Mouse (Mus musculus) midbrain, embryonic 11.5 days (tissue): ENCODE measurements at regions not wholly inside any gene's neighbourhood (a gene's known extent, or its start where the extent isn't known, plus 50 kb on each side); places are given as distances from the start of the nearest gene placed in this dataset.

Experiments used
- ATAC-seq: fragments of 200-750 bp; cut with Nextera tagmentation; 2 replicates; pipeline ENCODE4 v1.8.0; 2017; ENCODE audit warnings: moderate TSS enrichment, moderate library complexity; ENCODE audit not compliant: low FRiP score
- DNase-seq: peaks from one replicate; pipeline ENCODE4 v3.0.0; 2015; ENCODE audit warnings: low spot score; ENCODE audit errors: missing footprints
- H3K27ac ChIP-seq: fragments of 300-500 bp; sonication (generic); 2 replicates; pipeline ENCODE4 v1.5.1; 2014; ENCODE audit warnings: low read depth, low read length
- H3K27me3 ChIP-seq: fragments of 300-500 bp; sonication (generic); 2 replicates; pipeline ENCODE4 v1.6.1; 2014; ENCODE audit warnings: mild to moderate bottlenecking, low read length, moderate library complexity, mixed read lengths; ENCODE audit not compliant: control insufficient read depth, insufficient read depth
- H3K36me3 ChIP-seq: fragments of 300-500 bp; sonication (generic); 2 replicates; pipeline ENCODE4 v1.6.1; 2014; ENCODE audit warnings: mild to moderate bottlenecking, low read length, moderate library complexity, mixed read lengths; ENCODE audit not compliant: control insufficient read depth, insufficient read depth
- H3K4me1 ChIP-seq: fragments of 300-500 bp; sonication (generic); 2 replicates; pipeline ENCODE4 v1.6.1; 2014; ENCODE audit warnings: low read length; ENCODE audit not compliant: control insufficient read depth, insufficient read depth
- H3K4me2 ChIP-seq: fragments of 300-500 bp; sonication (generic); 2 replicates; pipeline ENCODE4 v1.6.1; 2014; ENCODE audit warnings: mild to moderate bottlenecking, moderate library complexity
- H3K4me3 ChIP-seq: fragments of 300-500 bp; sonication (generic); 2 replicates; pipeline ENCODE4 v1.5.1; 2014; ENCODE audit warnings: low read depth, low read length
- H3K9ac ChIP-seq: fragments of 300-500 bp; sonication (generic); 2 replicates; pipeline ENCODE4 v1.6.1; 2014; ENCODE audit warnings: low read length
- H3K9me3 ChIP-seq: fragments of 300-500 bp; sonication (generic); 2 replicates; pipeline ENCODE4 v1.6.1; 2016; ENCODE audit warnings: low read length; ENCODE audit not compliant: control insufficient read depth
- WGBS: fragments of 180-500 bp; shearing (Covaris S2); extraction: QIAGEN DNeasy Blood & Tissue Kit; methylation state at CpG from one replicate; pipeline ENCODE4 v1.1.7; 2014; 5-methylcytosine and 5-hydroxymethylcytosine counted together

- Histone ChIP-seq H3K27ac (no peak overlapping the region), H3K9ac (no peak overlapping the region), H3K27me3 (no peaks in the 10 kb centered on the region), H3K36me3 (no peaks in the 10 kb centered on the region), H3K4me1 (no peaks in the 10 kb centered on the region), H3K4me3 (no peak overlapping the region), H3K4me2 (no peak overlapping the region), H3K9me3 (no peaks in the 10 kb centered on the region)
- ATAC-seq (no peak), DNase-seq (no peak)
These were observed 797.1 kb upstream of the Slit2 start for GRCm38 (mm10) chr5:47185868-47186267.

GRCm38 (mm10) chr5:47202164-47202914, 780.6 kb upstream of the Slit2 start:
- WGBS: 82% methylated on average over 3 of the region's 3 CpGs
- DNase-seq (no peak), ATAC-seq (no peak)
- H3K36me3 ChIP-seq: no peaks in the 10 kb centered on the region
- H3K9ac ChIP-seq: no peak overlapping the region
- no peaks in the 10 kb centered on the region for H3K27me3 ChIP-seq
- H3K9me3 ChIP-seq: no peaks in the 10 kb centered on the region
- no peak overlapping the region for H3K4me2 ChIP-seq
- no peak overlapping the region for H3K27ac ChIP-seq
- H3K4me1 ChIP-seq: no peaks in the 10 kb centered on the region
- no peak overlapping the region for H3K4me3 ChIP-seq

GRCm38 (mm10) chr5:47202915-47203296, 780.0 kb upstream of the Slit2 start:
- no peaks in the 10 kb centered on the region for H3K4me1 ChIP-seq
- no peaks in the 10 kb centered on the region for H3K36me3 ChIP-seq
- no peaks in the 10 kb centered on the region for H3K9me3 ChIP-seq
- no peak overlapping the region for H3K4me3 ChIP-seq
- no peak for DNase-seq
- ATAC-seq: no peak
- no peak overlapping the region for H3K27ac ChIP-seq
- no peak overlapping the region for H3K9ac ChIP-seq
- 84% methylated on average over 1 of the region's 1 CpGs for WGBS
- H3K4me2 ChIP-seq: no peak overlapping the region
- H3K27me3 ChIP-seq: no peaks in the 10 kb centered on the region

- no peaks in the 10 kb centered on the region for H3K4me1 ChIP-seq
- no peaks in the 10 kb centered on the region for H3K36me3 ChIP-seq
- no peak for DNase-seq
- 3% methylated on average over 1 of the region's 1 CpGs for WGBS
- no peak overlapping the region for H3K9ac ChIP-seq
- peak; percentile 42 for ATAC-seq
- H3K9me3 ChIP-seq: no peaks in the 10 kb centered on the region
- no peak overlapping the region for H3K4me3 ChIP-seq
- no peaks in the 10 kb centered on the region for H3K27me3 ChIP-seq
- no peak overlapping the region for H3K27ac ChIP-seq
- H3K4me2 ChIP-seq: no peak overlapping the region
These were observed 772.4 kb upstream of the Slit2 start for GRCm38 (mm10) chr5:47210542-47210941.

GRCm38 (mm10) chr5:47215421-47215820, 767.5 kb upstream of the Slit2 start:
- H3K4me2 ChIP-seq: no peak overlapping the region
- H3K9me3 ChIP-seq: no peaks in the 10 kb centered on the region
- no peaks in the 10 kb centered on the region for H3K27me3 ChIP-seq
- H3K4me3 ChIP-seq: no peak overlapping the region
- no peak overlapping the region for H3K27ac ChIP-seq
- DNase-seq (no peak), ATAC-seq (no peak)
- no peaks in the 10 kb centered on the region for H3K36me3 ChIP-seq
- no peak overlapping the region for H3K9ac ChIP-seq
- H3K4me1 ChIP-seq: no peaks in the 10 kb centered on the region

- no peaks in the 10 kb centered on the region for H3K4me1 ChIP-seq
- DNase-seq: no peak
- ATAC-seq: no peak
- no peak overlapping the region for H3K4me2 ChIP-seq
- H3K36me3 ChIP-seq: no peaks in the 10 kb centered on the region
- H3K27me3 ChIP-seq: no peaks in the 10 kb centered on the region
- 88% methylated on average over 1 of the region's 1 CpGs for WGBS
- H3K9ac ChIP-seq: no peak overlapping the region
- no peak overlapping the region for H3K27ac ChIP-seq
- no peaks in the 10 kb centered on the region for H3K9me3 ChIP-seq
- H3K4me3 ChIP-seq: no peak overlapping the region
These were observed 757.7 kb upstream of the Slit2 start for GRCm38 (mm10) chr5:47225247-47225646.

GRCm38 (mm10) chr5:47236094-47236493, 746.8 kb upstream of the Slit2 start:
- Histone ChIP-seq H3K9ac (no peak overlapping the region), H3K4me2 (no peak overlapping the region), H3K4me1 (no peaks in the 10 kb centered on the region), H3K36me3 (no peaks in the 10 kb centered on the region), H3K27ac (no peak overlapping the region), H3K27me3 (no peaks in the 10 kb centered on the region), H3K4me3 (no peak overlapping the region), H3K9me3 (no peaks in the 10 kb centered on the region; the same call in 1 of the 2 replicates)
- DNase-seq (no peak), ATAC-seq (no peak)
- WGBS: 92% methylated on average over 1 of the region's 1 CpGs

- ATAC-seq: 0 out of 2 replicates have a peak, but pooled peaks have one; percentile 33
- WGBS: 93% methylated on average over 2 of the region's 2 CpGs
- no peaks in the 10 kb centered on the region for H3K36me3 ChIP-seq
- H3K27ac ChIP-seq: no peak overlapping the region
- no peak overlapping the region for H3K4me2 ChIP-seq
- H3K9me3 ChIP-seq: no peaks in the 10 kb centered on the region; the same call in 1 of the 2 replicates
- no peak for DNase-seq
- H3K27me3 ChIP-seq: no peaks in the 10 kb centered on the region
- H3K9ac ChIP-seq: no peak overlapping the region
- no peaks in the 10 kb centered on the region for H3K4me1 ChIP-seq
- H3K4me3 ChIP-seq: no peak overlapping the region
These were observed 742.9 kb upstream of the Slit2 start for GRCm38 (mm10) chr5:47240060-47240459.

GRCm38 (mm10) chr5:47240586-47240985, 742.4 kb upstream of the Slit2 start:
- no peak overlapping the region for H3K27ac ChIP-seq
- no peak overlapping the region for H3K9ac ChIP-seq
- H3K4me3 ChIP-seq: no peak overlapping the region
- H3K36me3 ChIP-seq: no peaks in the 10 kb centered on the region
- WGBS: 89% methylated on average over 7 of the region's 7 CpGs
- ATAC-seq (no peak), DNase-seq (no peak)
- no peaks in the 10 kb centered on the region; the same call in 1 of the 2 replicates for H3K9me3 ChIP-seq
- no peaks in the 10 kb centered on the region for H3K27me3 ChIP-seq
- no peak overlapping the region for H3K4me2 ChIP-seq
- no peaks in the 10 kb centered on the region for H3K4me1 ChIP-seq
